Mouse (Mus musculus): ENCODE measurements at regions not wholly inside any gene's neighbourhood (a gene's known extent, or its start where the extent isn't known, plus 50 kb on each side); places are given as distances from the start of the nearest gene placed in this dataset.
A peak's percentile ranks its signal among the peaks of the same experiment; 100 is the strongest.

DNA sequence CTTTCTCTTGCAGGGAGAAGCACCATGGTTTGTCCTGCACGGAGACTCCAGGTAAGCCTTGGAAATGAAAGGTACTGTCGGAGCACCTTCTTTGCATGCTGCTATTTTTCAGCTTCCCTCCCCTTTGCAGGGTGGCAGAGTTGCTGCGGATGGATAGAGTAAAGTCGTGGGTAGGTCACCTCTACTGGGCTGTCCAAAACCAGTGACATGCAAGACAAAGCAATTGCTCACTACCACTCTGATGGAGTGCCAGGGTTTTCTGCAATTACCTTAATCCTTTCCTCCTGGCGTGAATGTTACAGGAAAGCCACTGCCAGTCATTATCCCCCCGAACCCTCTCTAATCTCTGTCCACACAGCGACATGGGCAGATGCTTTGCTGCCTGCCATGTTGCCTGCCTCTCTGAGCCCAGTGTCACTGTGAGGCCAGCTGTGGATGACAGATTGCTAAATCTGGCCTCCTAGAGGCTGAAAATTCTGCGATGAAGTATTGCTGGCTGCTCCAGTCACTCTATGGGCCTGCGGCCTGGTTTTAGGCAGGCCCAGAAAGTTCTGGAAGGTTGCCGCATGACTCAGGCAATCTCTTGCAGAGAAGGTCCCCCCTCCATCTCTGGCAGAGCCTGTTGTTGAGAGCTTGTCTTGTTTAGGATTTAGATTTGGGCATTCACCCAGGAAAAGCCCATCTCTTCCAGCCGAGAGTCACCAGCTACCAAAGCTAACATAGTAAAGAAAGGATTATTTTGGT lies 54.1 kb upstream of the Sod3 start:
- WGBS = 75% methylated on average over 11 of the region's 11 CpGs
- DNase-seq = peak; percentile 14
- TF ChIP-seq POLR2A (IDR thresholded peaks at IDR 0.05; ENCODE audit: borderline replicate concordance, extremely low read depth, low read depth, low read length) = no peak
- TF ChIP-seq CTCF (IDR thresholded peaks at IDR 0.05; ENCODE audit: insufficient read depth, low read length) = no peak
- no peaks in the 10 kb centered on the region for H3K4me1 ChIP-seq (ENCODE audit: control insufficient read depth, insufficient read depth, low read length)
- H3K4me3 ChIP-seq (replicated peaks; ENCODE audit: extremely low read depth, low read depth, low read length) = no peak overlapping the region

DNA sequence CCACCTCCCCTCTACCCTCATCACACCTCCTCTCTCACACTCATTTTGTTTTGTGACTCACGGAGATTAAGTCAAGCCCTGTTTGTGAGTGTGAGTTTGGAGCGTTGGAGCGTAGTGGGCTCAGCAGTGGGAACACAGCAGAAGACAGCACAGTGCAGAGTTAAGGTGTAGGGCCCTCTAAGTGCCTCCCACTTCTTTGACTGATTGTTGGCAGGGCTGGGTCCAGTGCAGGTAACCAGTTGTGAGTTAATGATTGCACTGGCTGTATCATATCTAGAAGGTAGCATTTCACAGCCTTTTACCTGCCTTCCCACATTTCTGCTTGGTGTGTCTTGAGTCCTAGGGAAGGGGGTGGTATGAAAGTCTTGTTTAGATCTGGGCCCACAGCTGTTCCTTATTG lies 67.3 kb upstream of the Sod3 start:
- no peak for DNase-seq
- WGBS = 72% methylated on average over 3 of the region's 3 CpGs
- TF ChIP-seq POLR2A (IDR thresholded peaks at IDR 0.05; ENCODE audit: borderline replicate concordance, extremely low read depth, low read depth, low read length) (no peak), CTCF (IDR thresholded peaks at IDR 0.05; ENCODE audit: insufficient read depth, low read length) (no peak)
- H3K4me1 ChIP-seq (ENCODE audit: control insufficient read depth, insufficient read depth, low read length) = no peaks in the 10 kb centered on the region
- no peak overlapping the region for H3K4me3 ChIP-seq (replicated peaks; ENCODE audit: extremely low read depth, low read depth, low read length)

DNA sequence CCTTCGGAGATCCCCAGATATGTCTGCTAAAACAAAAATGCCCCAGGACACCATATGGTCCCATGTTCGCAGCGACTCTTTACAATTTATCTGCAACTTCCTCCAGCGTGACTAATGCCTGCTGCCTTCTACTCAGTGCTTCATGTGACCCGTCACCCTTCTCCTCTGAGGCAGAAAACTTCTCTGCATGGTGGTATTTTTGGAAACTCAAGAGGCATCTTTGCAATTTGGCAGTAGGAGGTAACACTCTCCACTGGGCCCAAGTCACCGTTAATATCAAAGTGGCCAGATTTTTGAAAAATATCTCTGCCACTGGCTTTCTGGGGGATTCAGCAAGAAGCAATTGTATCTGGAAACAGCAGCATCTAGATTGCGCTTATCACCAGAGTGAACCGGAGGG lies 69.1 kb upstream of the Sod3 start:
- WGBS = 69% methylated on average over 8 of the region's 8 CpGs
- DNase-seq = no peak
- Histone ChIP-seq H3K4me3 (replicated peaks; ENCODE audit: extremely low read depth, low read depth, low read length) (no peak overlapping the region), H3K4me1 (ENCODE audit: control insufficient read depth, insufficient read depth, low read length) (no peaks in the 10 kb centered on the region)
- TF ChIP-seq POLR2A (IDR thresholded peaks at IDR 0.05; ENCODE audit: borderline replicate concordance, extremely low read depth, low read depth, low read length) = no peak

DNA sequence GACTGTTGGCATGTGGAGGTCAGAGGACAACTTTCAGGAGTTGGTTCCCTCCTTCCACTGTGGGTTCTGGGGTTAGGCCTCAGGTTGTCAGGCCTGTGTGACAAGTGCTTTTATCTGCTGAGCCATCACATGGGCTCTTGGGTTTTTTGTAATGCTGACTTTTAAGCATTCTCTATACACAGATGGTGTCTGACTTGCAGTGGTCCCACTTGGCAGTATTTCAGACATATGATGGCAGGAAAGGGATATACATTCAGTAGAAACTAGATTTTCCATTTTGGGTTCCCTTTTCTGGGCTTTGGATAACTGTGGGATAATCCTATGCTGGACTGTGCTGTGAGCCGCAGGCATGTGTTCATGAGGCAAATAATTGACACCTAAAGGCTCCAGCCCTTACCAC lies 75.3 kb upstream of the Sod3 start:
- no peak for DNase-seq
- no peak overlapping the region for H3K4me3 ChIP-seq (replicated peaks; ENCODE audit: extremely low read depth, low read depth, low read length)
- no peaks in the 10 kb centered on the region for H3K4me1 ChIP-seq (ENCODE audit: control insufficient read depth, insufficient read depth, low read length)
- TF ChIP-seq CTCF (IDR thresholded peaks at IDR 0.05; ENCODE audit: insufficient read depth, low read length) (no peak), POLR2A (IDR thresholded peaks at IDR 0.05; ENCODE audit: borderline replicate concordance, extremely low read depth, low read depth, low read length) (no peak)
- WGBS = 86% methylated on average over 1 of the region's 1 CpGs

DNA sequence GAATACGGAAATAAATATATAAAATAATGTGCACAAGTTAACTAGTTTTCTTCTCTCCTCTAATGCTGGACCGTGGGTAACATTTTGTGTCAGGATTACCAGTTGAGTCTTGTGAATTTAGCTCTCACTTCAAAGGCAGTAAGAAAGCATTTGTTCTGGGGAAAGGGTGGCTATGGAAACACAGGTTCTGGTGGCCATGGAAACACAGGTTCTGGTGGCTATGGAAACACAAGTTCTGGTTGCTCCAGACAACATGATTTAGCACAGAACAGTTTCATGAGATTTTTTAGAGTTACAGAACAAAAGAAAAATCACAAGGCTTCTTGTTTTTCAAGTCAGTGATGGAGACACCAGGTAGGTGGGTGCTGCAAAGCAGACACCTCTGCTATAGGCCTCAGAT lies 82.7 kb upstream of the Sod3 start:
- Histone ChIP-seq H3K4me3 (replicated peaks; ENCODE audit: extremely low read depth, low read depth, low read length) (no peak overlapping the region), H3K4me1 (ENCODE audit: control insufficient read depth, insufficient read depth, low read length) (no peaks in the 10 kb centered on the region)
- 91% methylated on average over 2 of the region's 2 CpGs for WGBS
- no peak for DNase-seq
- TF ChIP-seq POLR2A (IDR thresholded peaks at IDR 0.05; ENCODE audit: borderline replicate concordance, extremely low read depth, low read depth, low read length) = no peak
- TF ChIP-seq CTCF (IDR thresholded peaks at IDR 0.05; ENCODE audit: insufficient read depth, low read length) = no peak

DNA sequence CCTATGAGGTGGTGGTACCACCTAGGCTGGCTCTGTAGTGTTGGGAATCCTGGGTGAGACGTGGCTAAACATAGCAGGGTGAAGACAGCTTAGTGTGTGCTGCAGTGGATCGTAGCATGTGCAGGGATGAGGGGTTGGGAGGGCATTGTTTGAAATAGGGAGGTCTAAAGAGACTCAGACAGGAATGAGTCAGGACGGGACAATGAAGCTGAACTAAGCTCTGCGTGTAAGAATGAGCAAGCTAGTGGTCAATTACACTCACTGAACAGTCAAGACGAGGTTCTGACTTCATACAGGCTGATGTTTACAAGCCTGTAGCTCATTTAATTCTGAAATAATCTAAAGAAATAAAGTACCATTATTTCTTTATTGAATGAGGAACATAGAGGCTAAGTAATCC lies 85.5 kb upstream of the Sod3 start:
- no peaks in the 10 kb centered on the region for H3K4me1 ChIP-seq (ENCODE audit: control insufficient read depth, insufficient read depth, low read length)
- TF ChIP-seq CTCF (IDR thresholded peaks at IDR 0.05; ENCODE audit: insufficient read depth, low read length) (no peak), POLR2A (IDR thresholded peaks at IDR 0.05; ENCODE audit: borderline replicate concordance, extremely low read depth, low read depth, low read length) (no peak)
- H3K4me3 ChIP-seq (replicated peaks; ENCODE audit: extremely low read depth, low read depth, low read length) = no peak overlapping the region
- DNase-seq = no peak
- 72% methylated on average over 5 of the region's 5 CpGs for WGBS

DNA sequence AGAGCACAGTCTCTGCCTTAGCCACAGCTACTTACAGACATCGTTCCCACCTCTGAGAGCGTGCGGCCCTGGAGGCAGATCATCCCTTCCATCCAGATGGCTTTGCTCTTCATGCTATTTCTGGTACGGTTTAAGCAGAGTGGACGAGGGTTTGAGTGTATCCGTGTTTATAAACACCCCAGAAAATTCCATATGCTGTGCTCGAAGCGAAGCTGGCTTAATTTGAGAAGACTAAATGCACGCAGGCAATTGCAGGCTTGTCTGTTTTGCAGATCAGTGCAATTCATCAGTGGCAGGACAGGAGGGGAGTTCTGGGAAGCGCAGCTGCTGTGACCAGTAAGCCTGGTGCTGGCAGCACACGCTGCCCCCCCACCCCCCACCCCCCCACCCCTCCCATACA lies 72.9 kb upstream of the Dhx15 start:
- Histone ChIP-seq H3K4me1 (ENCODE audit: control insufficient read depth, insufficient read depth, low read length) (no peaks in the 10 kb centered on the region), H3K4me3 (replicated peaks; ENCODE audit: extremely low read depth, low read depth, low read length) (no peak overlapping the region)
- 70% methylated on average over 11 of the region's 11 CpGs for WGBS
- TF ChIP-seq CTCF (IDR thresholded peaks at IDR 0.05; ENCODE audit: insufficient read depth, low read length) (no peak), POLR2A (IDR thresholded peaks at IDR 0.05; ENCODE audit: borderline replicate concordance, extremely low read depth, low read depth, low read length) (no peak)
- no peak for DNase-seq

DNA sequence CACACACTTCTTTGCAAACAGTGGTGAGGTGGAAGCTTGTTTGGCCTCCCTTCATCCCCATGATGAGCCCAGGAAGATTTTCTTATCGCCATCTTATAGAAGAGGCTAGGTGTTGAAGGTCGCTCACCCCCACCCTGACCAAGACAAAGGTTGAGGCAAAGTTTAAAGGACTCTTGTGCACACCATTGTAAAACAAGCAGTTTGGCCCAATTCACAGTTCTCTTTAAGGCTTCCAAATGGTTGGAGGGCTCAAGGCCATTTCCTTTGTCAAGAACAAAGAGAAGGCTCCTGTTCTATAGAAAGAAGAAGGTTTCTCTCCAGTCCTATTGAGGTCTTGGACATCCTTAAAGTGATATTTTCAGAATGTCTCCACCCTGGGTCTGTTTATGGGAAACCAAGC lies 67.8 kb upstream of the Dhx15 start:
- whole genome bisulfite sequencing = 95% methylated on average over 2 of the region's 2 CpGs
- TF ChIP-seq CTCF (IDR thresholded peaks at IDR 0.05; ENCODE audit: insufficient read depth, low read length) (no peak), POLR2A (IDR thresholded peaks at IDR 0.05; ENCODE audit: borderline replicate concordance, extremely low read depth, low read depth, low read length) (no peak)
- H3K4me3 ChIP-seq (replicated peaks; ENCODE audit: extremely low read depth, low read depth, low read length) = no peak overlapping the region
- H3K4me1 ChIP-seq (ENCODE audit: control insufficient read depth, insufficient read depth, low read length) = no peaks in the 10 kb centered on the region
- DNase-seq = no peak

DNA sequence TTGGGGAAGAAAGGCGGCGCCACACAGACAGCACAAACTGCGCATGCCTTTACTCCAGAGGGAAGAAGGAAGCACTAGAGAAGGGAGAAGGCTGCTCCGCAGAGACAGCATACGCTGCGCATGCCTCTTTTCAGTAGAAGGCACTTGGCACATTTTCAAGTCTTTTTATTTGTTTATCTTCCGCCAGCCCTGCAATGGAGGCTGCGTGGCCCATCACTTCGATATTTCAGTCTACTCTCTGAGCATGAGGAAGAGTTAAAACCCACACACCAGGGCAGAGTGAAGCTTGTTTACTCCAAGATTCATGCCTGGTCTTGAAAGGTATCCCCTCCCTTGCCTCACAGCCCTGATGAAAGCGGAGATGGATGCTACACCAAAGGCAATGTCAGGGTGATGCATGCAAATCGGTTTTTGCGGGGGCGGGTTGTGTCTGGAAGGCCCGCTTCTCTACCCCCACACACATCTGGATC lies 64.3 kb upstream of the Dhx15 start:
- TF ChIP-seq POLR2A (IDR thresholded peaks at IDR 0.05; ENCODE audit: borderline replicate concordance, extremely low read depth, low read depth, low read length) (no peak), CTCF (IDR thresholded peaks at IDR 0.05; ENCODE audit: insufficient read depth, low read length) (no peak)
- 41% methylated on average over 14 of the region's 14 CpGs for WGBS
- Histone ChIP-seq H3K4me3 (replicated peaks; ENCODE audit: extremely low read depth, low read depth, low read length) (no peak overlapping the region), H3K4me1 (ENCODE audit: control insufficient read depth, insufficient read depth, low read length) (no peaks in the 10 kb centered on the region)
- DNase-seq = no peak

DNA sequence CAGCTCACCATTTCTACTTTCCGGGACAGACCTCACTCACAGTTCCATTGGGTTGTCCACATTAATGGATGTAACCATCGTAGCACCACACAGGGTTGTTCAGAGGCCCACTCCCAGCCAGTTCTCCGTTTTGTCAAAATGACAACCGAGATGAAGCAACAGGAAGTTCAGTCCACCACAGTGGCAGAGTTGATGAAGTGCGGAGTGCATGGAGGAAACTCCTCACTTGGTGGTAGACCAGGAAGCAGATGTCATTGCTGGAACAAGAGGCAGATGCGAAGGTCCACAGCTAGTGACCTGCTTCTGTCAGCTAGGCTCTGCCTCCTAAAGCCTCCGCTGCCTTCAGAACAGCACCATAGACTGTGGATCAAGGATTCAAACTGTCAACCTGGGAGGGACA lies 59.5 kb upstream of the Dhx15 start:
- Histone ChIP-seq H3K4me1 (ENCODE audit: control insufficient read depth, insufficient read depth, low read length) (no peaks in the 10 kb centered on the region), H3K4me3 (replicated peaks; ENCODE audit: extremely low read depth, low read depth, low read length) (no peak overlapping the region)
- no peak for DNase-seq
- 47% methylated on average over 7 of the region's 7 CpGs for WGBS
- TF ChIP-seq CTCF (IDR thresholded peaks at IDR 0.05; ENCODE audit: insufficient read depth, low read length) = no peak
- TF ChIP-seq POLR2A (IDR thresholded peaks at IDR 0.05; ENCODE audit: borderline replicate concordance, extremely low read depth, low read depth, low read length) = no peak

All from lung, adult 2 months (tissue).